Mouse (Mus musculus): ENCODE results near the gene Hoxb8.

The Hoxb8 gene

GRCm38 (mm10) chr11:96286739-96287385 is 5.2 kb downstream of the Hoxb8 start:
- no peak for DNase-seq

- DNase-seq: no peak
Measured at GRCm38 (mm10) chr11:96287411-96287810, 5.7 kb downstream of the Hoxb8 start.

- no peak for DNase-seq
Measured at GRCm38 (mm10) chr11:96288455-96289221, 6.9 kb downstream of the Hoxb8 start.

GRCm38 (mm10) chr11:96289293-96289692 is 7.6 kb downstream of the Hoxb8 start:
- DNase-seq: no peak

- DNase-seq: no peak
Measured at GRCm38 (mm10) chr11:96289837-96290236, 8.1 kb downstream of the Hoxb8 start.

GRCm38 (mm10) chr11:96290705-96291355 is 9.1 kb downstream of the Hoxb8 start:
- no peak for DNase-seq

- no peak for DNase-seq
Measured at GRCm38 (mm10) chr11:96291681-96292564, 10.2 kb downstream of the Hoxb8 start, which contains the start of gene Hoxb6. Gene Hoxb6 (plus strand): TSS chr11:96292476.

GRCm38 (mm10) chr11:96292565-96293301 is 11.0 kb downstream of the Hoxb8 start:
- no peak for DNase-seq

- no peak for DNase-seq
Measured at GRCm38 (mm10) chr11:96293302-96293921, 11.7 kb downstream of the Hoxb8 start.

- peak; percentile 70 for DNase-seq
Measured at GRCm38 (mm10) chr11:96294245-96295091, 12.8 kb downstream of the Hoxb8 start.

- DNase-seq: no peak
Measured at GRCm38 (mm10) chr11:96295092-96295835, 13.6 kb downstream of the Hoxb8 start.

GRCm38 (mm10) chr11:96296997-96297396 is 15.3 kb downstream of the Hoxb8 start:
- DNase-seq: no peak

GRCm38 (mm10) chr11:96297428-96297827 is 15.7 kb downstream of the Hoxb8 start:
- no peak for DNase-seq

- DNase-seq: no peak
Measured at GRCm38 (mm10) chr11:96297968-96298635, 16.4 kb downstream of the Hoxb8 start.

GRCm38 (mm10) chr11:96298895-96299667 is 17.4 kb downstream of the Hoxb8 start:
- DNase-seq: peak; percentile 8

- DNase-seq: no peak
Measured at GRCm38 (mm10) chr11:96299781-96300180, 18.1 kb downstream of the Hoxb8 start.

- DNase-seq: peak; percentile 4
Measured at GRCm38 (mm10) chr11:96300354-96301063, 18.8 kb downstream of the Hoxb8 start.

GRCm38 (mm10) chr11:96301064-96301431 is 19.3 kb downstream of the Hoxb8 start:
- no peak for DNase-seq
